Mouse (Mus musculus) C2C12 (cell line): ENCODE data around the gene Stat3.

ENCODE experiments used
- CTCF ChIP-seq: IDR thresholded peaks from one replicate; pipeline ENCODE4 v1.5.1; 2011; ENCODE audit not compliant: control insufficient read depth, insufficient read depth, insufficient read length
- MAX ChIP-seq: IDR thresholded peaks from one replicate; pipeline ENCODE4 v1.6.1; 2011; ENCODE audit warnings: mild to moderate bottlenecking, control low read depth
- MYOD1 ChIP-seq: IDR thresholded peaks from one replicate; pipeline ENCODE4 v1.6.1; 2011; ENCODE audit warnings: low read depth; ENCODE audit not compliant: control insufficient read depth, insufficient read length
- MYOG ChIP-seq: IDR thresholded peaks from one replicate; pipeline ENCODE4 v1.6.1; 2011; ENCODE audit not compliant: control insufficient read depth, insufficient read length; ENCODE audit errors: extremely low read depth

DNA sequence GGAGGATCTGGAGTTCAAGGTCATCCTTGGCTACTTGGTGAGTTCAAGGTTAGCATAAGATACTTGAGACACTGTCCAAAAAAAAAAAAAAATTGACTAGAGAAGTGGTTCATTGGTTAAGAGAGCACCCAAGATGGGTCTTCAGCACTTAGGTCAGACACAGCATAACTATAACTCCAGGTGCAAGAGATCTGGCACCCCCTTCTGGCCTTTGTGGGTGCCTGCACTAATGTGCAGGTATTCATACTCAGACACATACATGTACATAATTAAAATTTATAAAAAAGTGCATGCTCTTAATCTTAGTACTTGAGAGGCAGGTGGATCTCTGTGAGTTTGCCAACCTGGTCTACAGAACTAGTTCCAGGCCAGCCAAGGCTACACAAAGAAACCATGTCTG is 8.2 kb upstream of the Stat3 start:
- TF ChIP-seq CTCF (no peak), MYOG (no peak), MAX (no peak), MYOD1 (no peak)
